Mouse (Mus musculus) 3T3-L1 (cell line): ENCODE measurements around the gene Otol1.
A peak's percentile ranks its signal among the peaks of the same experiment; 100 is the strongest.

Experiments used
- DNase-seq: peaks from one replicate; pipeline ENCODE4 v3.0.0-alpha.2; 2015; ENCODE audit warnings: low read depth, low spot score

Otol1 gene

DNA sequence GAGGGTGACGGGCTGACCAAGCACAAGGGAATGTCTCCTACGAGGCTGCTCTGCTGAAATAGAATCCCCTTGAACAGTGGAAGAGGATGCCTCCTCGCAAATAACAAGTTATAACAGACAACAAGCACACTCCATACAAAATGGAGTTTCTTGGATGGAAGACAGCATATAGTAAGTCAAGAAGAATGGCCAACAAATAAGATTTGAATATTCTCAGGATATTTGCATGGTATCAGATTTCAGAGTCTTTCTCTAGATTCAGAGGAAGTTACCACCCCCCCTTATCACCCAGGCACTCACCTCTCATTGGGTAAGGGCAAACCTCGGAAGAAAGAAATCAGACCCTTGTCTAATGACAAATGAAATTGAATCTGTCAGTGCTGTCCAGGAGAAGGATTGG lies at the start of gene Otol1:
Otol1 (plus strand) TSS at position 301 of the 400 bp plus-strand sequence.
- no peak for DNase-seq

DNA sequence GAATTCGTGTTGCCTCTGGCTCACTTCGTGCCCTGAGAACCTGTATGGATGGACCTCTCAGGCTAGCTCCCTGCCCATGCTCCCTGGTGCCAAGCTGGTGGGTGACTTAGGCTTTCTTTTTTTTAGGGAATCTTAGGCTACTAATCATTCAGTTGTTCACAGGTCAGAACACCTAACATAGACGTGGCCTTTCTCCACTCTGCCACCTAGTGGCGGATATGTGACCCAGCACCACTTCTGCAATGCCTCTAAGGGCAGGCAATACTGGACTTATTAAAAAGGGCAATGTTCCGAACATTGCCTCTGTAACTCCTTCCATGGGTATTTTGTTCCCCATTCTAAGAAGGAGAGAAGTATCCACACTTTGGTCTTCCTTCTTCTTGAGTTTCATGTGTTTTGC lies 45.2 kb upstream of the Otol1 start:
- DNase-seq = peak; percentile 62

DNA sequence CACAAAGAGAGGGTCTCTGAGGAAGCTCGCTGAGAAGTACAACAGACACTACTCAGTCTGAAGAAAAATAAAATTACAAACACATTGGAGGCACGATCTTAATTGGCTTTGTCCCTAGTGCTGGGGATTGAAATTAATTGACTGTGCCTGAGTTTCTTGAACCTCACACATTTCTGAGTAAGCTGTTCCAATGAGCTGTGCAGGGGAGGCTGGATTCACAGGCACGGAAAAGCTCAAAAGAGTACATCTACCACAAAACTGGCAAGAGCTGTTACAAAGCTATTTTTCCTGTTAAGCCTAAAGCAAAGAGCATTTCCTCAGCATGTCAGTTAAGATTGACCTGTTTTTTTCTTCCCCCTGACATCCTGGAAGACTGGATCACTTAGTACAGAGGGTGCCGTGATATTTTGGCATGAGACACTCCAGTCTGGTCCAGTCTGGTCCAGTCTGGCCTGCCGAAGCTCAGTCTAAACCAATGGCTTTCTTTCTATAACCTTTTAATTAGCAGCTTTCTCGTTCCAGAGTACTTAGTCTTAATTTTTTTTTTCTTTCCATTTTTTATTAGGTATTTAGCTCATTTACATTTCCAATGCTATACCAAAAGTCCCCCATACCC lies 35.8 kb upstream of the Otol1 start:
- DNase-seq = no peak

DNA sequence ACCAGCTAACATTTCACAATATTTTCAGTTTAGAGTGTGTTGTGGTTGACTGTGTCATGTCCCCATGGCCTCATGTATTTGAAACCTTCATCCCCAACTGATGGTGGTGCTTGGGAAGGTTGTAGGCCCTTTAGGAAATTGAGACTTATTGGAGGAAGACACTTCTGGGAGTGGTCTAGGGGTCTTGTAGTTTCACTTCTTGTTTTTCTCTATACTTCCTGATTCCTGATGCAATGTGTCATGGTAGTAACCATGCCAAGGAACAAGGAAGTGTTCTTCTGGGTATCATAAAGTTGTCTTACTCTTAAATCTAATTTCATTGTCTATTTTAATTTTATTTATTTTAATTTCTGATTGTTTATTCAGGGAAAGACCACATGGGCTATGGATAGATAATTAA lies 29.3 kb upstream of the Otol1 start:
- no peak for DNase-seq

DNA sequence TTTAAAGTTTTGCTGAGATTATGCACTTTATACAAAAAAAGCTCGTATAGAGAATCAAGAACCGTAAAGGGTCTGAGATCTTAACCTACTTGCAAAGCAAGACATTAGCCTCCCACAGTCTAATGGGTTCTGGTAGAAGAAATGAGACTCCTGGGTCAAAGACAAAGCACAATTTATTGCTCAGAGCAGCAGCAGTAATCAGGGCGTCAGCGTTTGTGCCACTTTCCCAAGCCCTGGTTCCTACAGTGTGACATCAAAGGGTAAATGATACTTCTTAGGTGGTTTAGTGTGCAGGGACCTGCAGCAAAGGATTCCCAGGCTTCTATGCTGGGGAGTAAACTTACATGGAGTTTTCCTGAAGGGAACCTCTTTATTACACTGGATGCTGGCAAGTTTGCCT lies 13.6 kb upstream of the Otol1 start:
- no peak for DNase-seq

DNA sequence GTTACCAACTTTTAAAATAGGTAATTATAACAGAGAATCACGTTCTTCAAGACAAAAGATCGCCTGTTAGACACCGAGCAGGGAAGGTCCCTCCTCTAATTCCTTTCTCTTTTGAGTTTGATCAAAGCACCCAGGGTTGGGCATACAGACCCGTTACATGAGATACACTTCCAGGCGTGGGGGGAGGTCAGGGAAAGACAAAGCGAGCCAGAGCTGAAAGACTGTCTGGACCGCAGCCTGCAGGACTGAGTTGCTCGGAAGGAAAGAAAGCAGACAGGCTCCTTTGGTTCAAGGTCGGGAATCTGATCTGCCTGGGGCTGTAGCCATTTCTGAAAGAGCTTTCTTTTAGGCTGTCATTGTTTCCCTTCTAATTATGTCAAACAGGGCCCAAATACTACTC lies 5.9 kb upstream of the Otol1 start:
- DNase-seq = no peak

DNA sequence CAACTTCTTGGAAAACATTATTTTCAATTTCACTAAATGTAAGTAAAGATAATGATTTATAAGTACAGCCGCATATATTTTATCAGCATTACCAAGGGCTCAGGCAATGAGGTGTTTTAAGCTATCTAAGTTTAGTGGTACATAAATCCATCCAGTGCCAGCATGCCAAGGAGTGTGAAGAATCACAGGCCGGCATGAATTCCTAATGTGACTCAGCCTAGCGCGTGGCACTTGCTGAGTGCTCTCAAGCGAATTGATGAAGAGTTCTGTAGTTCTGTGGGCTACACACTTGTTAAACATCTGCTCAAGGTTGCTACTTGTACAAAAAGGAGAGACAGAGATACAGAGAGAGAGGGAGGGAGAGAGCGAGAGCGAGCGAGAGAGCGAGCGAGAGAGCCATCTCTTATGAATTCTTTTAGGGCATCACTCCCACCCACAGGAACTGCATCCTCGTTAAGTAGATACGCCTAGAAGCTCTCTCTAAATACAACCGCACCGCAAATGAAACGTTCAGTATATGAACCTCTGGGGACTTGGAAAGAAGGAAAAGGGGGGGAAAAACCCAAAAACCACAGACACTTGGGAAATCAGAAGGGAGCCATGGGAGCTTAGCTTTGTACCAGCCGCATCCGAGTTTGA lies 4.2 kb upstream of the Otol1 start:
- DNase-seq = no peak

DNA sequence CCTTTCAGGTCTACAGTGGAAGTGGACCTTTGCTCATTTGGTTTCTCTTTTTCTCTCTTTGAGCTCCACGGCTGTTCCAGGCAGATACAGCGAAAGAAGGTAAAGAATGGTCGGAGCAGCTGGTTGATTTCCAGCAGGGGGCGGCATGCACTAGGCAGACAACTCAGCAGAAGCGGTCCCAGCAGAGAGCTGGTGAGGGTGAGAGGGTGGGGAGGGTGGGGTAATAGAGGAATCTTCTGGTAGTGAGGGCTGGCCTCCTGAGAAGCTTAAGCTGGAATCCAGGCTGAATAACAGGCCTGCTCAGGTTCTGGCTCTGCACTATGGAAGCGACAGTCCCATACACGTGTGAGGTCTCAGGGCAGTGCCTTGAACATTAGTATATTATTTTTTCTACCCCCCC lies 3.5 kb upstream of the Otol1 start:
- peak; percentile 38 for DNase-seq

DNA sequence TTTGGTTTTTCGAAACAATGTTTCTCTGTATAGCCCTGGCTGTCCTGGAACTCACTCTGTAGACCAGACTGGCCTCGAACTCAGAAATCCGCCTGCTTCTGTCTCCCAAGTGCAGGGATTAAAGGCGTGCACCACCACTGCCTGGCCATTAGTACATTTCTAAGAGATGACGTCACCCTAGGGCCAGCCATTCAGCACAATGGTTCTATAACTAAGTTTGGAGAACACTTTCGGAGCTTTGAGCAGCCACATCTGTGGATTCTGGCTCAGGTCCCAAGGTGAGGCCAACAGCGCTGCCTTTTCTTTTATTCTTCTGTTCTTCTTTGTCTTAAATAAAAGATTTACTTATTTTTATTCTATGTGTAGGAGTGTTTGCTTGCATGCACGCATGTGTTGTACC lies 3.0 kb upstream of the Otol1 start:
- DNase-seq = no peak

DNA sequence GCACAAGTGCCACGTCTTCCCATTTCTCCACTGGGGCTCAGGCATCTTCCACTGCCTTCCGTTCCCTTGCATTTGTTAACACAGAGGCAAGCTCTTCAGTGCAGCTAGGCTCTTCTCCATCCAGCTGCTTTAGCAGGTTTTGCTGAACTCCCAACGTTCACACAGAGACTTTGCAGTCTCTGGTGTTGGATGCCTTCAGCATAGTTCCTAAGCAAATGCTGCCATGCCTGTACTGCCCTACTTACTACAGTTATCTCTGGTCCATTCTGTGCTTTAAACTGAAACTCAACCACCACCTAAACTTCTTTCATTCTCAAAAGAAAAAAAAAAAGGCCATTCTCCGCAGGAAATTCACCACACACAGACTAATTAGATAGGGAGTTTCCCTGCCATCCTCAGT lies 5.2 kb downstream of the Otol1 start:
- no peak for DNase-seq

DNA sequence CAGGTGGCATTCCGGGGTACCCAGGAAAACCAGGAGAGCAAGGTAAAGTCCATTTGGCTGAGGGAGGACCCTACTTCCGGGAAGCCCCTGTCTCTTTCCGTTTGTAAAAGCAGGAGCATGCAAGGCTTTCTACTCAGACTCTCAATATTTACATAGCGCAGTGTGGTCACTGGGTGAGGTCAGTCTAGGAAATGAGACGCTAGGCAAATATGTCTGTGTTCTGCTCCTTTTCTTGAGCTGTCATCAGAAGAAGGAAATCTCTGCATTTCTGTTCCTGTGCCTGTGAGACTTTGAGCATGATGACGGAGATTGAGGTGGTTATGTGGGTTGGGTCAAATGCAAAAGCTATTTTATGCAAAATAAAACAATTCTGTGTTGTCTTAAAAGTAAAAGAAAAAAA lies 19.2 kb downstream of the Otol1 start:
- peak; percentile 61 for DNase-seq

DNA sequence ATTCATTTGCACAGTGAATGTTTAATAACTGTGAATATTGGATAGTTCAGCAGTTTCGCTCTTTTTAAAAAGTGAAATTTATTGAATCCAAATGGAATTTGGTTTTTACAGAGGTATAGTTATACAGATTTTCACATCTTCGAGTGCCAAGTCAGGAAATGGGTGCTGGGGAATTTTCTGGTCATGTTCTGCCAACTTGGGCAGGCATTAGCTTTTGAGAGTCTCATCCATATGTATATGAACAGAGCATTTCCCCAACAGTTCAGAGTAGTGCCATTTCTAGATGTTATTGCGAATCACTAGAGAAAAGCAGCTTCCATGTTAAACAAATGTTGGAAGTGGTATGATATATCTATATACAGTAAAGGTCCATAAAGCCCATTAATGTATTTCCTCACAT lies 21.8 kb downstream of the Otol1 start:
- DNase-seq = no peak

DNA sequence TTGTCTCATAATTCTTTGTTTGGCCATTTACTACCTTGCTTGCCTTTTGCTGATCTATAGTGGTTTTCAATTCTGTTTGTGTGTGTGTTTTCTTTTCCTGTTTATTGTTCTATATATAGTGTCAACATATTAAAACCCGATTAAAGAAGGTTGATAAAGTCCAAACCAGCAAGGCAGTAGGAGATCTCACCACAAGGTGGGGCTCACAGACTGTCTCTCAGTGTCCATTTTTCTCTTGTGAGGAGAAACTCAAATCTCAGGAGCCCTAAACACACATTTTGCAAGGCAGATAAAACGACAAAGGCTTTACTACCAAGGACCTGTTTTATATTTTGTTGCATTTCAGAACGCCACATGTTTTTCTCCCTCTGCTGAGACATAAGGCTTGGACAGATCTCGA lies 28.2 kb downstream of the Otol1 start:
- peak; percentile 57 for DNase-seq
